Mouse (Mus musculus) common myeloid progenitor, adult 5-6 weeks (primary cell): ENCODE data around the gene Ubr1. TPM values are rescaled to one million over a fixed set of nuclear protein-coding genes. Genes with fewer than 3 reads are reported as not detected.
A peak's percentile ranks its signal among the peaks of the same experiment; 100 is the strongest.

Experiments
- ATAC-seq: replicated peaks from 2 replicates; pipeline ENCODE4 v1.8.0; 2016; ENCODE audit warnings: low read depth, mild to moderate bottlenecking, moderate TSS enrichment, inconsistent platforms; ENCODE audit not compliant: poor library complexity, severe bottlenecking
- total RNA-seq: library from RNA; stranded (forward); fragments of 200-1000, 187-1606 nt; gene quantifications from 2 replicates; pipeline ENCODE4 v1.2.3, GENCODE M21; 2017

The Ubr1 gene
- total RNA-seq, 1 experiment from 2014 or later, result 33.0 TPM

GRCm38 (mm10) chr2:120866561-120866960, 104.0 kb downstream of the Ubr1 start:
- peak; percentile 69; the same call in 1 of the 2 replicates for ATAC-seq

GRCm38 (mm10) chr2:120863389-120863788, 107.1 kb downstream of the Ubr1 start:
- ATAC-seq, result no peak

- ATAC-seq, result no peak
Observed at GRCm38 (mm10) chr2:120860699-120861098, 109.8 kb downstream of the Ubr1 start.

GRCm38 (mm10) chr2:120858131-120858530, 112.4 kb downstream of the Ubr1 start:
- no peak for ATAC-seq

- no peak for ATAC-seq
Observed at GRCm38 (mm10) chr2:120853151-120853550, 117.4 kb downstream of the Ubr1 start.

GRCm38 (mm10) chr2:120852626-120853025, 117.9 kb downstream of the Ubr1 start:
- no peak for ATAC-seq

- ATAC-seq, result peak; percentile 99
Observed at GRCm38 (mm10) chr2:120850424-120851082, 120.0 kb downstream of the Ubr1 start, which contains the start of gene Ttbk2. TSS of gene Ttbk2 (minus strand) at chr2:120850604.

- peak; percentile 24; the same call in 1 of the 2 replicates for ATAC-seq
Observed at GRCm38 (mm10) chr2:120849449-120850423, 120.8 kb downstream of the Ubr1 start, which contains the start of gene Cdan1. TSS of gene Cdan1 (minus strand) at chr2:120850128.

- ATAC-seq, result no peak
Observed at GRCm38 (mm10) chr2:120845280-120845679, 125.2 kb downstream of the Ubr1 start.

- peak; percentile 50 for ATAC-seq
Observed at GRCm38 (mm10) chr2:120843990-120844389, 126.5 kb downstream of the Ubr1 start.

GRCm38 (mm10) chr2:120841211-120841610, 129.3 kb downstream of the Ubr1 start:
- no peak for ATAC-seq

- no peak for ATAC-seq
Observed at GRCm38 (mm10) chr2:120835167-120835566, 135.3 kb downstream of the Ubr1 start.

- ATAC-seq, result no peak
Observed at GRCm38 (mm10) chr2:120826936-120827638, 143.4 kb downstream of the Ubr1 start.

Other genes with a start within 250 kb of the Ubr1 start
- 17.3 and 25.6 TPM in 2 replicates for gene Cdan1, start 120.6 kb downstream of the Ubr1 start, total RNA-seq
- 5.5 and 6.4 TPM in 2 replicates for gene Ttbk2, start 120.1 kb downstream of the Ubr1 start, total RNA-seq
- 2.1 and 4.4 TPM in 2 replicates for gene Tmem62, start 6.3 kb upstream of the Ubr1 start, total RNA-seq
- 34.7 and 53.0 TPM in 2 replicates for gene Ccndbp1, start 37.7 kb upstream of the Ubr1 start, total RNA-seq
- 7.8 and 10.2 TPM in 2 replicates for gene Epb42, start 66.4 kb upstream of the Ubr1 start, total RNA-seq
- gene Tgm5, start 115.1 kb upstream of the Ubr1 start, total RNA-seq, result not detected in 2 replicates
- not detected in 2 replicates for gene Tgm7, start 139.1 kb upstream of the Ubr1 start, total RNA-seq
- 8.1 and 14.7 TPM in 2 replicates for gene Adal, start 169.7 kb upstream of the Ubr1 start, total RNA-seq
- 8.9 and 11.9 TPM in 2 replicates for gene Lcmt2, start 169.9 kb upstream of the Ubr1 start, total RNA-seq
- gene Tubgcp4, start 199.9 kb upstream of the Ubr1 start, total RNA-seq, result 30.3 and 32.1 TPM in 2 replicates
- gene Zscan29, start 200.4 kb upstream of the Ubr1 start, total RNA-seq, result 18.0 and 20.1 TPM in 2 replicates